Mouse (Mus musculus): ENCODE measurements around the gene Hip1r. TPM values are rescaled to one million over a fixed set of nuclear protein-coding genes. Genes with fewer than 3 reads are reported as not detected.

Gene Hip1r
- total RNA-seq, 2 experiments from 2014 or later = 6.6 to 12.1 TPM

Other genes starting within 250 kb of the Hip1r start
- gene Rsrc2, start 224.2 kb upstream of the Hip1r start, total RNA-seq (2015) = 109 and 132 TPM in 2 replicates
- gene Rsrc2, start 224.2 kb upstream of the Hip1r start, total RNA-seq (2017) = 193 and 248 TPM in 2 replicates
- gene Kntc1, start 223.9 kb upstream of the Hip1r start, total RNA-seq (2015) = 31.9 and 34.2 TPM in 2 replicates
- 36.1 and 41.8 TPM in 2 replicates for gene Kntc1, start 223.9 kb upstream of the Hip1r start, total RNA-seq (2017)
- gene Hcar2, start 108.1 kb upstream of the Hip1r start, total RNA-seq (2015) = 10.8 and 20.9 TPM in 2 replicates
- 6.7 and 8.1 TPM in 2 replicates for gene Hcar2, start 108.1 kb upstream of the Hip1r start, total RNA-seq (2017)
- gene Hcar1, start 93.6 kb upstream of the Hip1r start, total RNA-seq (2015) = not detected in 2 replicates
- 0.04 TPM in 1 of 2 replicates, not detected in the other for gene Hcar1, start 93.6 kb upstream of the Hip1r start, total RNA-seq (2017)
- 44.6 and 55.2 TPM in 2 replicates for gene Denr, start 66.5 kb upstream of the Hip1r start, total RNA-seq (2015)
- 32.4 and 34.3 TPM in 2 replicates for gene Denr, start 66.5 kb upstream of the Hip1r start, total RNA-seq (2017)
- not detected in 2 replicates for gene Gm43518, start 46.2 kb upstream of the Hip1r start, total RNA-seq (2015)
- 0.73 TPM in 1 of 2 replicates, not detected in the other for gene Gm43518, start 46.2 kb upstream of the Hip1r start, total RNA-seq (2017)
- 1.1 and 1.5 TPM in 2 replicates for gene Ccdc62, start 42.9 kb upstream of the Hip1r start, total RNA-seq (2015)
- 0.16 and 0.62 TPM in 2 replicates for gene Ccdc62, start 42.9 kb upstream of the Hip1r start, total RNA-seq (2017)
- 28.9 and 29.2 TPM in 2 replicates for gene Vps37b, start 58.6 kb downstream of the Hip1r start, total RNA-seq (2015)
- gene Vps37b, start 58.6 kb downstream of the Hip1r start, total RNA-seq (2017) = 29.1 and 29.9 TPM in 2 replicates
- 0.62 and 1.4 TPM in 2 replicates for gene Abcb9, start 122.2 kb downstream of the Hip1r start, total RNA-seq (2015)
- 0.12 and 1.3 TPM in 2 replicates for gene Abcb9, start 122.2 kb downstream of the Hip1r start, total RNA-seq (2017)
- gene Ogfod2, start 138.7 kb downstream of the Hip1r start, total RNA-seq (2015) = 3.4 and 3.6 TPM in 2 replicates
- gene Ogfod2, start 138.7 kb downstream of the Hip1r start, total RNA-seq (2017) = 2.6 and 6.4 TPM in 2 replicates
- 45.4 and 53.0 TPM in 2 replicates for gene Arl6ip4, start 142.5 kb downstream of the Hip1r start, total RNA-seq (2015)
- gene Arl6ip4, start 142.5 kb downstream of the Hip1r start, total RNA-seq (2017) = 80.5 and 87.7 TPM in 2 replicates

Data from megakaryocyte, adult 5-6 weeks (primary cell).